Mouse (Mus musculus) limb, embryonic 10.5 days (tissue): ENCODE data around the gene Ang6. TPM values are rescaled to one million over a fixed set of nuclear protein-coding genes. Genes with fewer than 3 reads are reported as not detected.
A peak's percentile ranks its signal among the peaks of the same experiment; 100 is the strongest.
"Not testable (repeated sequence)": the region's sequence is repeated elsewhere in the genome, so short reads cannot be mapped to it uniquely, and the experiment has no call there.

Experiments used
- DNase-seq: peaks from one replicate; pipeline ENCODE4 v3.0.0-alpha.2; 2017; ENCODE audit warnings: low spot score
- H3K27ac ChIP-seq: fragments of 300-500 bp; sonication (generic); 2 replicates; pipeline ENCODE4 v1.5.1; 2016; ENCODE audit warnings: mild to moderate bottlenecking
- H3K27me3 ChIP-seq: fragments of 300-500 bp; sonication (generic); 2 replicates; pipeline ENCODE4 v1.6.1; 2016; ENCODE audit warnings: low read depth, mild to moderate bottlenecking; ENCODE audit not compliant: poor library complexity, severe bottlenecking
- H3K36me3 ChIP-seq: fragments of 300-500 bp; sonication (generic); 2 replicates; pipeline ENCODE4 v1.6.1; 2016; ENCODE audit warnings: mild to moderate bottlenecking, moderate library complexity
- H3K4me1 ChIP-seq: fragments of 300-500 bp; sonication (generic); 2 replicates; pipeline ENCODE4 v1.6.1; 2016
- H3K4me3 ChIP-seq: fragments of 300-500 bp; sonication (generic); 2 replicates; pipeline ENCODE4 v1.5.1; 2016; ENCODE audit warnings: mild to moderate bottlenecking, moderate library complexity
- H3K9me3 ChIP-seq: fragments of 300-500 bp; sonication (generic); replicated peaks from 2 replicates; pipeline ENCODE4 v1.6.1; 2016; ENCODE audit warnings: mild to moderate bottlenecking
- WGBS: fragments of 180-500 bp; shearing (Covaris S2); methylation state at CpG from one replicate; pipeline ENCODE4 v1.1.7; 2016; 5-methylcytosine and 5-hydroxymethylcytosine counted together
- polyA plus RNA-seq: library from polyadenylated mRNA; unstranded; fragments of >200 nt; fragmentation: Nextera tagmentation; extraction: Ambion mirVana; gene quantifications from 2 replicates; pipeline ENCODE4 v1.2.1, GENCODE M21; 2016

Ang6 gene
- polyA plus RNA-seq = not detected in 2 replicates

- H3K4me1 ChIP-seq = no peaks in the 10 kb centered on the region
- WGBS = 80% methylated on average over 1 of the region's 1 CpGs
- no peak for DNase-seq
- H3K4me3 ChIP-seq = no peak within 1 kb of the TSS
- H3K36me3 ChIP-seq = no peaks in the 10 kb centered on the region
- H3K27ac ChIP-seq = no peak within 1 kb of the TSS
- H3K27me3 ChIP-seq = no peaks in the 10 kb centered on the region
- H3K9me3 ChIP-seq = no peaks in the 10 kb centered on the region
Observed at GRCm38 (mm10) chr14:44002169-44002568, at the start of gene Ang6. TSS of gene Ang6 (minus strand) at chr14:44002269.

GRCm38 (mm10) chr14:44046567-44046966 lies 44.5 kb upstream of the Ang6 start:
- DNase-seq = not testable (repeated sequence)
- 81% methylated on average over 2 of the region's 2 CpGs for WGBS

GRCm38 (mm10) chr14:44031828-44032227 lies 29.8 kb upstream of the Ang6 start:
- not testable (repeated sequence) for H3K4me1 ChIP-seq, H3K36me3 ChIP-seq, DNase-seq, H3K27me3 ChIP-seq, H3K4me3 ChIP-seq, H3K9me3 ChIP-seq, H3K27ac ChIP-seq
- 92% methylated on average over 1 of the region's 3 CpGs for WGBS

More at GRCm38 (mm10) chr14:44046567-44046966, 44.5 kb upstream of the Ang6 start:
- not testable (repeated sequence) for H3K9me3 ChIP-seq, H3K27me3 ChIP-seq, H3K4me3 ChIP-seq, H3K4me1 ChIP-seq, H3K27ac ChIP-seq, H3K36me3 ChIP-seq

GRCm38 (mm10) chr14:44009686-44010085 lies 7.6 kb upstream of the Ang6 start:
- H3K27ac ChIP-seq, H3K4me3 ChIP-seq, H3K4me1 ChIP-seq, H3K27me3 ChIP-seq, H3K36me3 ChIP-seq, H3K9me3 ChIP-seq, DNase-seq: not testable (repeated sequence)
- 56% methylated on average over 2 of the region's 2 CpGs for WGBS

GRCm38 (mm10) chr14:44008021-44008420 lies 6.0 kb upstream of the Ang6 start:
- not testable (repeated sequence) for H3K27me3 ChIP-seq, H3K27ac ChIP-seq, H3K4me1 ChIP-seq, H3K9me3 ChIP-seq, H3K36me3 ChIP-seq, DNase-seq, H3K4me3 ChIP-seq
- WGBS = no CpG with 5 or more reads among the region's 1 CpGs

- Histone ChIP-seq H3K36me3 (no peaks in the 10 kb centered on the region), H3K4me3 (no peak overlapping the region), H3K27ac (no peak overlapping the region), H3K9me3 (no peaks in the 10 kb centered on the region), H3K4me1 (no peaks in the 10 kb centered on the region), H3K27me3 (no peaks in the 10 kb centered on the region)
- no peak for DNase-seq
- WGBS = 91% methylated on average over 3 of the region's 3 CpGs
Observed at GRCm38 (mm10) chr14:44001600-44001999, 469 bp downstream of the Ang6 start.

- not testable (repeated sequence) for DNase-seq, H3K27me3 ChIP-seq, H3K4me1 ChIP-seq, H3K4me3 ChIP-seq, H3K27ac ChIP-seq, H3K36me3 ChIP-seq, H3K9me3 ChIP-seq
- 84% methylated on average over 2 of the region's 2 CpGs for WGBS
Observed at GRCm38 (mm10) chr14:43998455-43999000, 3.5 kb downstream of the Ang6 start.

GRCm38 (mm10) chr14:43987404-43987803 lies 14.7 kb downstream of the Ang6 start:
- WGBS = 25% methylated on average over 5 of the region's 5 CpGs
- H3K36me3 ChIP-seq = not testable (repeated sequence)

GRCm38 (mm10) chr14:43986147-43986546 lies 15.9 kb downstream of the Ang6 start:
- 92% methylated on average over 2 of the region's 2 CpGs for WGBS
- Histone ChIP-seq H3K4me1 (no peaks in the 10 kb centered on the region), H3K27me3 (no peaks in the 10 kb centered on the region), H3K36me3 (no peaks in the 10 kb centered on the region), H3K4me3 (no peak overlapping the region), H3K9me3 (no peaks in the 10 kb centered on the region), H3K27ac (no peak overlapping the region)
- no peak for DNase-seq

More at GRCm38 (mm10) chr14:43987404-43987803, 14.7 kb downstream of the Ang6 start:
- not testable (repeated sequence) for H3K4me1 ChIP-seq, H3K27me3 ChIP-seq, H3K9me3 ChIP-seq, H3K4me3 ChIP-seq, H3K27ac ChIP-seq
- peak; percentile 75 for DNase-seq

- Histone ChIP-seq H3K27ac (no peak overlapping the region), H3K4me1 (no peaks in the 10 kb centered on the region), H3K27me3 (no peaks in the 10 kb centered on the region), H3K9me3 (no peaks in the 10 kb centered on the region), H3K36me3 (no peaks in the 10 kb centered on the region), H3K4me3 (no peak overlapping the region)
- DNase-seq = peak; percentile 87
- under 1% methylated on average over 4 of the region's 4 CpGs for WGBS
Observed at GRCm38 (mm10) chr14:43983897-43984296, 18.2 kb downstream of the Ang6 start.

GRCm38 (mm10) chr14:43983454-43983853 lies 18.6 kb downstream of the Ang6 start:
- Histone ChIP-seq H3K4me1 (no peaks in the 10 kb centered on the region), H3K27ac (no peak overlapping the region), H3K9me3 (no peaks in the 10 kb centered on the region), H3K27me3 (no peaks in the 10 kb centered on the region), H3K4me3 (no peak overlapping the region), H3K36me3 (no peaks in the 10 kb centered on the region)
- 75% methylated on average over 4 of the region's 4 CpGs for whole genome bisulfite sequencing
- DNase-seq = no peak

GRCm38 (mm10) chr14:43956769-43957168 lies 45.3 kb downstream of the Ang6 start, which contains the start of gene Ang5:
TSS of gene Ang5 (plus strand) at chr14:43957069.
- H3K4me1 ChIP-seq, H3K4me3 ChIP-seq, H3K9me3 ChIP-seq, H3K36me3 ChIP-seq, H3K27me3 ChIP-seq, DNase-seq, H3K27ac ChIP-seq: not testable (repeated sequence)
- WGBS = no CpG with 5 or more reads among the region's 2 CpGs

- DNase-seq, H3K4me3 ChIP-seq, H3K9me3 ChIP-seq, H3K4me1 ChIP-seq, H3K36me3 ChIP-seq, H3K27ac ChIP-seq, H3K27me3 ChIP-seq: not testable (repeated sequence)
- WGBS = no CpG with 5 or more reads among the region's 1 CpGs
Observed at GRCm38 (mm10) chr14:43955074-43955473, 47.0 kb downstream of the Ang6 start.

- H3K4me3 ChIP-seq, H3K27me3 ChIP-seq, H3K4me1 ChIP-seq, H3K36me3 ChIP-seq, H3K27ac ChIP-seq, DNase-seq, H3K9me3 ChIP-seq: not testable (repeated sequence)
- 76% methylated on average over 2 of the region's 2 CpGs for WGBS
Observed at GRCm38 (mm10) chr14:43953382-43953781, 48.7 kb downstream of the Ang6 start.
